Mouse (Mus musculus) liver, postnatal 0 days (tissue): ENCODE results near the gene Phactr2. TPM values are rescaled to one million over a fixed set of nuclear protein-coding genes. Genes with fewer than 3 reads are reported as not detected.

Experiments
- ATAC-seq: fragments of 200-750 bp; cut with Nextera tagmentation; 2 replicates; pipeline ENCODE4 v1.8.0; 2017; ENCODE audit warnings: mild to moderate bottlenecking, moderate library complexity
- DNase-seq: peaks from one replicate; pipeline ENCODE4 v3.0.0-alpha.2; 2016
- H3K27ac ChIP-seq: fragments of 300-500 bp; sonication (generic); 2 replicates; pipeline ENCODE4 v1.5.1; 2014; ENCODE audit warnings: antibody characterized with exemption, moderate library complexity, mild to moderate bottlenecking, low read depth
- H3K27me3 ChIP-seq: fragments of 300-500 bp; sonication (generic); 2 replicates; pipeline ENCODE4 v1.6.1; 2014; ENCODE audit warnings: low read length, control low read depth, mixed read lengths; ENCODE audit not compliant: insufficient read depth
- H3K36me3 ChIP-seq: fragments of 300-500 bp; sonication (generic); replicated peaks from 2 replicates; pipeline ENCODE4 v1.6.1; 2014; ENCODE audit warnings: mild to moderate bottlenecking, control low read depth, low read length, moderate library complexity, mixed read lengths; ENCODE audit not compliant: insufficient read depth
- H3K4me1 ChIP-seq: fragments of 300-500 bp; sonication (generic); 2 replicates; pipeline ENCODE4 v1.6.1; 2014; ENCODE audit warnings: antibody characterized with exemption, mild to moderate bottlenecking, control low read depth; ENCODE audit not compliant: insufficient read depth
- H3K4me2 ChIP-seq: fragments of 300-500 bp; sonication (generic); 2 replicates; pipeline ENCODE4 v1.6.1; 2014; ENCODE audit warnings: low read depth, mild to moderate bottlenecking, low read length, moderate library complexity, mixed read lengths
- H3K4me3 ChIP-seq: fragments of 300-500 bp; sonication (generic); 2 replicates; pipeline ENCODE4 v1.5.1; 2014; ENCODE audit warnings: low read depth, low read length
- H3K9ac ChIP-seq: fragments of 300-500 bp; sonication (generic); replicated peaks from 2 replicates; pipeline ENCODE4 v1.6.1; 2014; ENCODE audit warnings: mild to moderate bottlenecking, moderate library complexity
- H3K9me3 ChIP-seq: fragments of 300-500 bp; sonication (generic); 2 replicates; pipeline ENCODE4 v1.6.1; 2016; ENCODE audit warnings: mild to moderate bottlenecking, control low read depth, low read length, mixed read lengths
- CTCF ChIP-seq: sonication (generic); IDR thresholded peaks from 2 replicates; pipeline ENCODE4 v1.5.1; 2016; ENCODE audit warnings: antibody characterized with exemption, low read depth
- EP300 ChIP-seq: IDR thresholded peaks from 2 replicates; pipeline ENCODE4 v1.6.1; 2016; ENCODE audit warnings: antibody characterized with exemption, low read depth, mild to moderate bottlenecking
- WGBS: fragments of 180-500 bp; shearing (Covaris S2); extraction: QIAGEN DNeasy Blood & Tissue Kit; methylation state at CpG from one replicate; pipeline ENCODE4 v1.1.7; 2014; ENCODE audit not compliant: insufficient replicate concordance; 5-methylcytosine and 5-hydroxymethylcytosine counted together
- polyA plus RNA-seq: library from polyadenylated mRNA; unstranded; fragments of >200 nt; fragmentation: Nextera tagmentation; extraction: Ambion mirVana; gene quantifications from 2 replicates; pipeline ENCODE4 v1.2.1, GENCODE M21; 2015

Phactr2 gene
- polyA plus RNA-seq, 1 experiment from 2014 or later, result 4.9 TPM

DNA sequence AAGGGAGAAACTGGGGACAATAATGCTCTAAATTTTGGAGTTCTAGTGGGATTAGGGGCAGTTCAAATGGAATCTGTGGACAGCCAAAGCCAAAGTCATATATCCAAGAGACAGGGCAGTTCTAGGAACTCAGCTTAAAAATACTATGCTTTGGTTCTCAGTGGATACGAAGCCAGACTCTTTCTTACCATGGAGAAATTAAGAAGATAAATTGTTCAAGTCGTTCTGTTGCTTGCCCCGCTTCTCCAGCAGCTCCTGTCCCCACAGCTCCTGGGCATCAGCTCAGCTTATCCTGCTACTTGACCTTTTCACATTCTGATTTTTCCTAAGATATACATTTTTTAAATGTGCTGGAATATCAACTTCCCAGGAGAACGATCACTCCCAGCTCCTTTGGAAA is 80.2 kb downstream of the Phactr2 start:
- no peak for TF ChIP-seq CTCF
- TF ChIP-seq EP300, result no peak
- H3K4me2 ChIP-seq, result no peak overlapping the region
- no peaks in the 10 kb centered on the region for H3K36me3 ChIP-seq
- H3K9ac ChIP-seq, result no peak overlapping the region
- no peaks in the 10 kb centered on the region for H3K27me3 ChIP-seq
- 80% methylated on average over 4 of the region's 4 CpGs for WGBS
- H3K27ac ChIP-seq, result no peak overlapping the region
- ATAC-seq (no peak), DNase-seq (no peak)
- no peaks in the 10 kb centered on the region for H3K4me1 ChIP-seq
- no peak overlapping the region for H3K4me3 ChIP-seq
- no peaks in the 10 kb centered on the region for H3K9me3 ChIP-seq

GRCm38 (mm10) chr10:13388116-13388922 is 85.9 kb downstream of the Phactr2 start:
- peak; percentile 41 for ATAC-seq
- 10% methylated on average over 11 of the region's 11 CpGs for WGBS
- peak; percentile 17 for DNase-seq
- Histone ChIP-seq H3K4me2 (peak overlapping the region; percentile 44), H3K27ac (0 out of 2 replicates have a peak overlapping the region, but pooled peaks have one; percentile 24), H3K27me3 (no peaks in the 10 kb centered on the region), H3K9ac (0 out of 2 replicates have a peak overlapping the region, but pooled peaks have one; percentile 4), H3K4me3 (peak overlapping the region; percentile 5; the same call in 1 of the 2 replicates), H3K36me3 (no peaks in the 10 kb centered on the region), H3K9me3 (no peaks in the 10 kb centered on the region), H3K4me1 (no peaks in the 10 kb centered on the region)
- TF ChIP-seq CTCF (no peak), EP300 (no peak)

GRCm38 (mm10) chr10:13384866-13385265 is 89.3 kb downstream of the Phactr2 start:
- Histone ChIP-seq H3K36me3 (no peaks in the 10 kb centered on the region), H3K9me3 (no peaks in the 10 kb centered on the region), H3K9ac (no peak overlapping the region), H3K4me3 (no peak overlapping the region), H3K4me2 (no peak overlapping the region), H3K4me1 (no peaks in the 10 kb centered on the region), H3K27ac (no peak overlapping the region), H3K27me3 (no peaks in the 10 kb centered on the region)
- 63% methylated on average over 3 of the region's 3 CpGs for WGBS
- no peak for DNase-seq
- no peak for TF ChIP-seq EP300
- TF ChIP-seq CTCF, result no peak
- no peak for ATAC-seq

DNA sequence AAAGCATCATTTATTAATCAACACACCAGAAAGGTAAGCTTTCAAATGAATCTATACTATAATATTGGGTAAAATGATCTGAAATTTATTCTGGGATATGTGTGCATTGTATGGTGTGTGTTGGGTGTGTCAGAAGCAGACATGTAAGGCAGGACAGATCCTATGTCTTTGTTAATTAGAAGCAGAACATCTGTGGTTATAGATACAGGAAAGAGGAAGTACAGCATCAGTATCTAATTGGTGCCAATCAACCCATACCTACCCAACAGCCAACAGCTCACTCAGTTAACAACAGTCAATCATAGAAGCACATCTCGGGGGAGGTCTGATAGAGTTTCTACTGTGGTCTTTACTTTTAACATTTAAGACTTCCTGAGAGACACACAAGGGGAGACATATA is 96.3 kb downstream of the Phactr2 start:
- Histone ChIP-seq H3K36me3 (no peaks in the 10 kb centered on the region), H3K27me3 (no peaks in the 10 kb centered on the region), H3K4me3 (no peak overlapping the region), H3K4me2 (no peak overlapping the region), H3K4me1 (0 out of 2 replicates have a peak, but pooled peaks cover 4% of the 10 kb centered on the region), H3K9me3 (no peaks in the 10 kb centered on the region), H3K27ac (no peak overlapping the region), H3K9ac (no peak overlapping the region)
- 48% methylated on average over 1 of the region's 1 CpGs for WGBS
- no peak for TF ChIP-seq CTCF
- peak; percentile 75 for TF ChIP-seq EP300
- DNase-seq (no peak), ATAC-seq (peak; percentile 62)

DNA sequence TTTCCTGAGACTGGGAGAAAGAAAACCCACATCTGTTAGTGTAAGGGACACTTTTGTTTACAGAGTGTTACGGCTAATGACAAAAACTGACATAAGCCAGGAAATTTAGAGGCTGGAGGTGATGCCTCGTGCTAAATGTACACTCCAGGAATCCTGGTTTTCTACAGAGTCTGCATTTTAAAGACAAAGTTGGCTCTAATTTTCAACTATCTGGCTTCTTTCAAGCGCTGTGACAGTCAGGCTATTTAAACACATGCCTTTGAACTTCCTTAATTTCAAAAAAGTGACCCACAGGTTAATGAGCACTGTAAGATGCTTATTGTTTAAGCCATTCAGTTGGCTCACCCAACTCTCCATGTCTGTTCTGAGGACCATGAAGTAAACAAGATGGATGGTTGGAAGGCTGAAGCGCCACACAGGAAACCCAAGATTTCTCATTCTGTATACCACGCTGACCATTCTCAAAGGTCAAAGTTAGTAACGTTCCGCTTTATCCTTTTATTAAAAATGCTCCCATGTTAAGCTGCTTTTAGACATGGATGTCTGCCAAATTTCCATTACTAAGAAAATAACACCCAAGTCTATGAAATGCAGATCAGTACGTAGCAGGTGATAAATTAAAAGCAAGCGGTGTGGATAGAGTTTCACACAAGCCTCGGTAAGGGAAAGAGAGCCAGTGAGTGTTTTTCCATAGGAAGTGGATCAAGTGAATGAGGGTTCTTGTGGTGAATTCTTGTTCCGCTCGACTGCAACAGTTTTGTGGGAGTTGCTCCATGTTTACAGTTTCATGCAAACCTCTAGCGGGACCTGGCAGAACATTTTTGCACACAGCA is 97.6 kb downstream of the Phactr2 start:
- Histone ChIP-seq H3K4me1 (0 out of 2 replicates have a peak, but pooled peaks cover 4% of the 10 kb centered on the region), H3K4me2 (no peak overlapping the region), H3K27ac (no peak overlapping the region), H3K27me3 (no peaks in the 10 kb centered on the region), H3K36me3 (no peaks in the 10 kb centered on the region), H3K9me3 (no peaks in the 10 kb centered on the region), H3K4me3 (no peak overlapping the region), H3K9ac (no peak overlapping the region)
- ATAC-seq (no peak), DNase-seq (no peak)
- WGBS, result 73% methylated on average over 13 of the region's 13 CpGs
- TF ChIP-seq CTCF, result no peak
- no peak for TF ChIP-seq EP300

DNA sequence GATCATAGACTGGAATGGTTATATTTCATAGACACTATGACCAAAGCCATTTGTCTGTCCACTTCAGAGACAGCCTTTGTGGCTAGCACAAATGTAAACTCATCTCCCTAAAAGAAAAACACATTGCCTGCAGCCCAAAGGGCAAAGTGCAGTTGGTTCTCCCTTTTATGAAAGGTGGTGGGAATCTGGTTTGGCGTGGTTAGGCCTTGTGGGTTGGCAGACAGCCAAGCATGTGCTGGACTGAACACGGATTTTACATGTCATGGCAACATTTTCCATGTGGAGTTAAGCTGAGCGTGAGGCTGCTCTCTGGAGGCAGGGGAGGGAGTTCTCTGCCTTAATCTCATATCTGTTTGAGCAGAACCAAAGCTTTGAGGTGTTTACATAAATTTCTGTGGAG is 98.4 kb downstream of the Phactr2 start:
- Histone ChIP-seq H3K9me3 (no peaks in the 10 kb centered on the region), H3K9ac (no peak overlapping the region), H3K4me3 (no peak overlapping the region), H3K4me1 (0 out of 2 replicates have a peak, but pooled peaks cover 4% of the 10 kb centered on the region), H3K27ac (no peak overlapping the region), H3K27me3 (no peaks in the 10 kb centered on the region), H3K4me2 (no peak overlapping the region), H3K36me3 (no peaks in the 10 kb centered on the region)
- 30% methylated on average over 3 of the region's 3 CpGs for WGBS
- TF ChIP-seq CTCF (no peak), EP300 (no peak)
- ATAC-seq (no peak; the same call in 1 of the 2 replicates), DNase-seq (peak; percentile 32)
